Mouse (Mus musculus) pancreas, adult 10 weeks (tissue): ENCODE data around the gene Maff. TPM values are rescaled to one million over a fixed set of nuclear protein-coding genes. Genes with fewer than 3 reads are reported as not detected.

ENCODE experiments used
- polyA plus RNA-seq: library from polyadenylated mRNA; stranded (reverse); fragments of 350-450 nt; fragmentation: Illumina TruSeq; extraction: RNeasy Lipid Tissue Mini Kit (QIAGEN cat#74804); gene quantifications from one replicate; pipeline ENCODE4 v1.2.3, GENCODE M21; 2015; ENCODE audit warnings: low read depth, low replicate concordance; ENCODE audit not compliant: insufficient read depth

The Maff gene
- polyA plus RNA-seq, result 1.6 TPM

DNA sequence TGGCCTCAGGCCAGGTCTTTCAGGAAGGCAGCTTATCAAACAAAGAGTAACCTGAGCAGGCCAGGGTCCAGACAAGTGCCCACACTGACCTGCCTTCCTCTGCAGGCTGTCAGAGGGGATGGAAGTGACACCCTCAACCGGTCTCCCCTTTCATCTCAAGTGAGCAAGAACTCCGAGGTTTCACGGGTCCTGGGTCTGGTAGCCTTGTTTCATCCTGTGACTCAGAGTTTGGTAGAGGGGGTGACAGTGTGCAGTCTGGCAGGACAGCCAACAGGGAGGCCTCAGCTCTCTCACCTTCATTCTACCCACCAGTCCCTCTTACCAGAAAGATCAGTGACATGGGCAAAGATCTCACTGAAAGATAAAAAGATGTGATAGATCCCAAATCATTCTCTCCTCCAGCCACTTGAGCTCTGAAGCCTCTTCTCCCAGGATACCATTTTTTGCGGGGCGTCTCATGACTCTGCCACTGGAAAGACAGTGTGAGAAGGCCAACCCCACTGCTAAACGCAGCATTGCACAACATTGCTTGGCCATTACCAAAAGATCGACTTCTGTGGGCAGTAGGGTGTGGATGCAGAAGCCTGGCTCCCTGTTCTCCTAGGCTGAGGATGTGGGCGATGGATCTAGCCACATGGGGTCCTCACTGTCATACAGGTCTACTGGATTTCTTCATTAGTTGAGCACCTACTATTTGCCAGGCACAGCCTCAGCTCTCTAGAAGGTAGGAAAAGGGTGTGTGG is at the start of gene Maff:
Maff (plus strand) TSS at position 571 of the 743 bp plus-strand sequence.

DNA sequence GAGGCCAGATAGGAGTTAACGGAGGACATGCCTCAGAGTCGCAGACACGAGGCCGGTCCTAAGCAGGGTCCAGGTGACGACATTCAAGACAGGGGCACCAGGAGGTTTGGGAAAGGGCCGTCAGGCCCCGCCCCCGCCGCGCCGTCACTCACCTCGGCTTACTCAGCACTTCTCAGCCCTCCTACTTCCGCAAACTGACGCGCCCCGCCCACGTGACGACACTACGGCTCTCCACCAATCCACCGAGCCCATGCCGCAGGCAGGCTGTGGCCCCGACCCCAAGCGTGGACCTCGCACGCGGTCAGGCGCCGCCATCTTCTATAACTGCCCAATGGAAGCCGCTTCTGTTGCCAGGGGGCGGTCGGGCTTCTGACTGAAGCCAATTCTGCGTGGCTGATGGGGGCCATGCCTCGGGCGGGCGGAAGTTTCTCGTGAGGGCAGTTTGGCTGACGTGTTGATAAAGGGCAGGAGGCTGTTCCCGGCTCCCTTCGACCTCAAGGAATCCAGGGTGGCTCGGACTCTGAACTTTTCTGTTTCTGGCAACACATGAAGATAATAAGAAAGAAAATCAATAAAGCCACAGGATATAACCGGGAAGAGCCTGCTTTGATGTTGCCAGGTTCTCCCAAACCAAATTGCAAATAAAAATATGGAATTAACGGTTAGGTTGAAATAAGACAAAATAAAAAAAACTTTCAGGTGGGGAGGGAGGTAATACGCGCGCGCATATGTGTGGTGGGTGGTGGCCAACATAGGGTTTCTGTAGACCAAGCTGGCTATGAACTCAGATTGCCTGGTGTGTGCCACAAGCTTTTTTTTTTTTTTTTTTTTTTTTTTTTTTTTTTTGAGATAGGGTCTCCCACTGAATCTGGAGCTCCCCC is 18.1 kb upstream of the Maff start, which contains the start of gene Pla2g6:
Pla2g6 (minus strand) TSS at position 333 of the 881 bp plus-strand sequence.

DNA sequence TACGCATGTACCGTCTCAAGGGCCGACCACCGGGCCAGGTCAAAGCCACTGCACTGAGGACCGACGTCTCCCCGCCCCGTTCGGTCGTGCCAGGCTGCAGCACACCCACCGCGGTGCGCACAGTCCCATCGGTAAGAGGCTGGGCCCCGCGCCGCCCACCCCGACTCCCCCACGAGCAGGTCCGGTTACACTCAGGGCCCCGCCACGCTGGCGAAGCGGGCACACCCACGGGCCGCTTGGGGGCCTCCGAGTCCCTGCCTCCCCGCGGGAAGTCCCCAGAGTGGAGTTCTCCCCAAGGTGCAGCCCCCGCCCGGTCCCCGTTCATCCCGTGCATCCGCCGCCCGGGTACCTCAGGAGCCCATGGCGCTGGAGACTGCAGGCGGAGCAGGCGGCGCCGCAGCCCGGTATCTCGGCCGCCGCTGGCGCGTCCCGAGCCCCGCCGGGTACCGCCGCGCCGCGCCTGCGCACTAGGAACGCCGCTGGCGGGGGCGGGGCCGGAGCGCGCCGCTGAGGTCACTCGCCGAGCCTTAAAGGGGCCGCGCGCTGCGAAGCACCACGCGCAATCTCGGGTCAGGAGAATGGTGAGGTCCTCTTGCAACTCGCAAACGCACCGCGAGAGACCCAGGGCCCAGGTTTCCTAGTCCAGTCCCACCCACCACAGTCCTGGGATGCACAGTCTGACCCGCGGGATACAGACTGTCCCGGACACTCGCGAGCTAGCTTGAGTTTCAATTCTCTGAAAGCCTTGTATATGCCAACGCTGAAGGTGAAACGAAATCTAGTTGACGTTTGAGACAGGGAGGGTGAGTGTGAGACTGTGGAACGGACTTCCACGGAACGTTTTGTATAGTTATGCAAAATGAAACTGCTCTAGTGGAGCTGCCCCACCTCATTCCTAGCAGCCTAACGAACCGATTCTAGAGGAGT is 56.7 kb downstream of the Maff start, which contains the start of gene Tmem184b:
Tmem184b (minus strand) TSS at position 734 of the 927 bp plus-strand sequence.

Other genes with a start within 250 kb of the Maff start
- 10.6 TPM for gene Micall1, start 237.7 kb upstream of the Maff start, polyA plus RNA-seq
- 30.2 TPM for gene Polr2f, start 205.6 kb upstream of the Maff start, polyA plus RNA-seq
- gene 1700088E04Rik, start 205.4 kb upstream of the Maff start, polyA plus RNA-seq, result 5.4 TPM
- 1.2 TPM for gene Sox10, start 181.4 kb upstream of the Maff start, polyA plus RNA-seq
- gene Pick1, start 117.4 kb upstream of the Maff start, polyA plus RNA-seq, result 31.6 TPM
- 1.4 TPM for gene Gm49486, start 117.2 kb upstream of the Maff start, polyA plus RNA-seq
- not detected for gene Slc16a8, start 91.9 kb upstream of the Maff start, polyA plus RNA-seq
- gene Baiap2l2, start 61.1 kb upstream of the Maff start, polyA plus RNA-seq, result 0.39 TPM
- 4.8 TPM for gene Pla2g6, start 18.2 kb upstream of the Maff start, polyA plus RNA-seq
- 15.5 TPM for gene Tmem184b, start 56.9 kb downstream of the Maff start, polyA plus RNA-seq
- gene Csnk1e, start 108.9 kb downstream of the Maff start, polyA plus RNA-seq, result 10.2 TPM
- gene Kcnj4, start 158.6 kb downstream of the Maff start, polyA plus RNA-seq, result not detected
- gene Kdelr3, start 169.8 kb downstream of the Maff start, polyA plus RNA-seq, result 21.8 TPM
- 77.1 TPM for gene Ddx17, start 200.1 kb downstream of the Maff start, polyA plus RNA-seq